Mouse (Mus musculus): ENCODE measurements around the gene Gab1. TPM values are rescaled to one million over a fixed set of nuclear protein-coding genes. Genes with fewer than 3 reads are reported as not detected.
"Not testable (repeated sequence)": the region's sequence is repeated elsewhere in the genome, so short reads cannot be mapped to it uniquely, and the experiment has no call there.

Gene Gab1
- polyA plus RNA-seq, 1 experiment from 2014 or later = 15.8 TPM

DNA sequence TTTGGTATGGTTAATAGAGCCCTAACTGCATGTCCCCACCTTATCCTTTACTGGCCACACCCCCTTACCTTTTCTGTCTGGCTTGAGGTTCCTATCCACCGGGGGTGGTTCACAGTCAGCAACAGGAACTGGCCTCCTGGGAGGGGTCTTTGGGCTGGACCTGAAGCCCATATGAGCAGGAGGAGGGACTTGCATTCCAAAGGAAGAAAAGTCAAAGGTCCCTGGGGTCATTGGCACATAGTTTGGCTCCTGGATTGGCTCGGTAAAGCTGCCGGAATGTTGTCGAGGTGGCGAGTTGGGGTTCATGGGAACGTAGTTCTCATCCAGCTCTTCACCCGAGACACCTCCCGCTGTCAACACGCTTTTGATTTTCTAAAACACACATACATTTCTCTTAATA lies 95.8 kb downstream of the Gab1 start:
- no peak overlapping the region for H3K27ac ChIP-seq
- no peaks in the 10 kb centered on the region for H3K4me1 ChIP-seq (replicated peaks)
- H3K36me3 ChIP-seq = peaks cover 52% of the 10 kb centered on the region
- H3K4me3 ChIP-seq = no peak overlapping the region
- H3K9me3 ChIP-seq = no peaks in the 10 kb centered on the region
- 91% methylated on average over 9 of the region's 9 CpGs for WGBS
- no peak for DNase-seq (ENCODE audit: low spot score)
- H3K27me3 ChIP-seq (ENCODE audit: insufficient read depth, poor library complexity, severe bottlenecking) = no peaks in the 10 kb centered on the region

DNA sequence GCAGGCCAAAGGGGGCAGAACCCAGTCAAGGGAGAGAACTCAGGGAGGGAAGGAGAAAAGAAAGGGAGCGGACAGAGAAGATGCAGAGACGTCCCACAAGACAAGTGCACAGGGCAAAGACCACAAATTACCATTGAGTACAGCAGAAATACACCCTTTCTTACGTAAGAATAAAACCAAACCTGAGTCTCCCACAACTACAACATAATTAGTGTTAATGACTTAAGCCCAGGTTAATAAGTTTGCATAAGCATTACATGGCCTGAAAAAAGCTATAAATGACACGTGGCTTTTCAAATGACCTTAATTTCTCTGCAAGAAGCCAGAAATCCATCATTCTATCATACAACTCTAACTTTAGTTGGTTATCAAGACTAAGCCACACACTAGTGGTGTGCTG lies 97.0 kb downstream of the Gab1 start:
- no peaks in the 10 kb centered on the region for H3K4me1 ChIP-seq (replicated peaks)
- H3K9me3 ChIP-seq = no peaks in the 10 kb centered on the region
- H3K27ac ChIP-seq = no peak overlapping the region
- no peak for DNase-seq (ENCODE audit: low spot score)
- peaks cover 46% of the 10 kb centered on the region for H3K36me3 ChIP-seq
- 90% methylated on average over 4 of the region's 4 CpGs for WGBS
- H3K27me3 ChIP-seq (ENCODE audit: insufficient read depth, poor library complexity, severe bottlenecking) = no peaks in the 10 kb centered on the region
- no peak overlapping the region for H3K4me3 ChIP-seq

DNA sequence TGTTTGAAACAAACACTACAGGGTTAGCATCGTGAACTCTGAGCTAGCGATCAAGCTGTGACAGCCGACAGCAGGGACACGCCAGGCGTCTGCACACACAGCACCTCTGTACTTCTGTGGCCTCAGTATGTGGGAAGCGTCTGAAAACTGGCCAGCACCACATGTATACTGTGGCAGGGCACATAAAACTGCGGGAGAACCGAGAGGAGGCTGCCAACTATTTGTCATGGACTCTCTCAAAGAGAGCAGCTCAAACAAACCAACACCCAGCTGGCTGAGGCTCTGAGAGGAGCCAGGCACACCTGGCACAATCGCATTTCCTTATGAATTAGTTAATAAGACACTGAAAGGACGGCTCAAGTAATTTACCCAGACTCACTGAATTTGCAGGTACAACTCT lies 99.0 kb downstream of the Gab1 start:
- Histone ChIP-seq H3K27ac (no peak overlapping the region), H3K9me3 (no peaks in the 10 kb centered on the region), H3K4me1 (replicated peaks) (no peaks in the 10 kb centered on the region), H3K36me3 (peaks cover 56% of the 10 kb centered on the region), H3K27me3 (ENCODE audit: insufficient read depth, poor library complexity, severe bottlenecking) (no peaks in the 10 kb centered on the region), H3K4me3 (no peak overlapping the region)
- no peak for DNase-seq (ENCODE audit: low spot score)
- 80% methylated on average over 10 of the region's 10 CpGs for WGBS

DNA sequence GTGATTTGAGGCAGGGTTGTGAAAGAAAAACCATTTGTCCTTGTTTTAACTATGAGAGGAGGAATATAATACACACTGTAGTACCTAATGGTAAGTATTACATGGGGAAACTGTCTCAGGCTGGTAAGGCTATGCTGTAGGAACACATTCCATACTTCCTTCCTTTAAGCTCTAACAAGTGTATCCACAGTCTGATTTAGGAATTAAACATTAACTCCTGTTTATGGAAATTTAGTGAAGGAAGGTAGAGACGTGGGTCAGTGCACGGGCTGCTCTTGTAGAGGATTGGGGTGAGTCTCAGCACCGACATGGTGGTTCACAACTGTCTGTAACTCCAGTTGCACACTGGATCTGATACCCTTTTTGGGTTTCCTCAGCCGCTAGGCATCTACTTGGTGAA lies 100.0 kb downstream of the Gab1 start:
- 94% methylated on average over 4 of the region's 4 CpGs for WGBS
- Histone ChIP-seq H3K9me3 (no peaks in the 10 kb centered on the region), H3K4me3 (no peak overlapping the region), H3K27me3 (ENCODE audit: insufficient read depth, poor library complexity, severe bottlenecking) (no peaks in the 10 kb centered on the region), H3K27ac (no peak overlapping the region), H3K36me3 (peaks cover 54% of the 10 kb centered on the region), H3K4me1 (replicated peaks) (no peaks in the 10 kb centered on the region)
- DNase-seq (ENCODE audit: low spot score) = no peak

DNA sequence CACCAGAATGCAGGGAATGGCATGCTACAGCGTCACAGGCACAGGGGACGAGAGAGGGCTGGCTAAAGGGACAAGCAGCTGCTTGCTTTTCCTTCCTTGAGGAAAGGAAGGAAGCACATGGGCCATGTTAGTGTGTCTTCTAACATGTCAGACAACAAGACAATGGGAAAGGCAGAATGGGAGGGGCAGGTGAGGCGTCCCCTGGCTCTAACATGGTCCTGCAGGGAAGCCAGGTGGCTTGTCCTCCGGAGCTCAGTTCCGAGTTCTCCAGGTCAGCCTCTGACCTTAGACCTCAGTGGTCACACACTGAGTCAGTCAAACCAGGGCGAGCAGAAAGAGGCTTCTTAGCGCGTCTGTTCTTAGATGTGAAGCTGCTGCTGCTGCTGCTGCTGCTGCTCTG lies 103.9 kb downstream of the Gab1 start:
- H3K9me3 ChIP-seq = no peaks in the 10 kb centered on the region
- no peak for DNase-seq (ENCODE audit: low spot score)
- H3K27me3 ChIP-seq (ENCODE audit: insufficient read depth, poor library complexity, severe bottlenecking) = no peaks in the 10 kb centered on the region
- H3K36me3 ChIP-seq = peaks cover 49% of the 10 kb centered on the region
- no peaks in the 10 kb centered on the region for H3K4me1 ChIP-seq (replicated peaks)
- 64% methylated on average over 8 of the region's 8 CpGs for WGBS
- no peak overlapping the region for H3K4me3 ChIP-seq
- no peak overlapping the region for H3K27ac ChIP-seq

DNA sequence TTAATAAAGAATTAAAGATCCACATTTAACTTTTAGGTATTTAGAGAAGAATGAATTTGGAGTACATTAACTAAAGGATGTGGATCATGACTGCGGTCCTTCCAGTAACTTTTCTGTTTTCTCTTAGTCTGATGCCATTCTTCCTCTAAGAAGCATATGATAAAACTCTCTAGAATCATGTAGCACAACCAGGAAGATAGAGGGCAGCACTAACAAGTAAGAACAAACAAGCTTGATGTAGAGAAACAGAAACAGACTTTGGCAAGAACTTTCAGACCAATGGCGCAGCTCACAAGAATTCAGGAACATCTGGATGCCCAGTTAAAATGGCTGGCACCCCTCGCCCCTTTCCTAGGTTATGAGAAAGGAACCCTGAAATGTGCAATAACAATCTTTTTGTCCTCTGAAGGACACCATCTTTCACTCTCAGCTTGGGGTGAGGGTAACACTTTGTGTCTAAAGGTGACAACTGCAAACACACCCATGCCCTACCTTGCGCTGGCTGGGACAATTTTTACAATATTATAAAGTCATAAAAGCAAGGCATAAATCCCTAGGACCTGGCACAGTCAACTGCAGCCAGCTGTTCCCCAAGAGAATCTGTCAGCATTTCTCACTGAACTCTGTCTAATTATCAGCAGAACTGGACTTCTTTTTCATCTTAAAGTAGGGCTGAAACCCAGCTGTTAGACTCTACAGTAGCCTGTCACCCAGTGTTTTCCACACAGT lies 107.4 kb downstream of the Gab1 start:
- 93% methylated on average over 4 of the region's 4 CpGs for WGBS
- H3K27ac ChIP-seq = no peak overlapping the region
- no peaks in the 10 kb centered on the region for H3K27me3 ChIP-seq (ENCODE audit: insufficient read depth, poor library complexity, severe bottlenecking)
- no peak overlapping the region for H3K4me3 ChIP-seq
- no peaks in the 10 kb centered on the region for H3K9me3 ChIP-seq
- no peaks in the 10 kb centered on the region for H3K4me1 ChIP-seq (replicated peaks)
- peaks cover 67% of the 10 kb centered on the region for H3K36me3 ChIP-seq
- DNase-seq (ENCODE audit: low spot score) = no peak

DNA sequence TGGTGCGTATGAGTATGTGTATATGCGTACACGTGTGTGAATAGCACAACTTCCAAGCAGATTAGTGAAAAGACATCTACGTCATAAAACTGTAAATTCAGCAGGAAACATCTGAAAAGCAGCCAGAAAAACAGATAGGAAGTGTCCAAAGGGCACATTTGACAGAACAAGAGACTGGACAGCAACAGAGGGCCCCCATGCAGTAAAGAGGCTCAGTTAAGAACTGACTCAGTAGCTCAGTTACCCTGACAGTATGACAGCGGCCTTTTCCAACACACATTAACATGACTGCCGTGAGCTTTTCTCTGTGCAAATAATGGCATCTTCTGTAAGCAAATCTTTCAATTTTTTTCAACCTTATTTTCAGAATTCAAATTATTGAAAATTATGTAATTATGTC lies 111.9 kb downstream of the Gab1 start:
- Histone ChIP-seq H3K36me3 (peaks cover 71% of the 10 kb centered on the region), H3K4me1 (replicated peaks) (no peaks in the 10 kb centered on the region), H3K27ac (no peak overlapping the region), H3K4me3 (no peak overlapping the region), H3K9me3 (no peaks in the 10 kb centered on the region), H3K27me3 (ENCODE audit: insufficient read depth, poor library complexity, severe bottlenecking) (no peaks in the 10 kb centered on the region)
- 94% methylated on average over 6 of the region's 6 CpGs for WGBS
- no peak for DNase-seq (ENCODE audit: low spot score)

DNA sequence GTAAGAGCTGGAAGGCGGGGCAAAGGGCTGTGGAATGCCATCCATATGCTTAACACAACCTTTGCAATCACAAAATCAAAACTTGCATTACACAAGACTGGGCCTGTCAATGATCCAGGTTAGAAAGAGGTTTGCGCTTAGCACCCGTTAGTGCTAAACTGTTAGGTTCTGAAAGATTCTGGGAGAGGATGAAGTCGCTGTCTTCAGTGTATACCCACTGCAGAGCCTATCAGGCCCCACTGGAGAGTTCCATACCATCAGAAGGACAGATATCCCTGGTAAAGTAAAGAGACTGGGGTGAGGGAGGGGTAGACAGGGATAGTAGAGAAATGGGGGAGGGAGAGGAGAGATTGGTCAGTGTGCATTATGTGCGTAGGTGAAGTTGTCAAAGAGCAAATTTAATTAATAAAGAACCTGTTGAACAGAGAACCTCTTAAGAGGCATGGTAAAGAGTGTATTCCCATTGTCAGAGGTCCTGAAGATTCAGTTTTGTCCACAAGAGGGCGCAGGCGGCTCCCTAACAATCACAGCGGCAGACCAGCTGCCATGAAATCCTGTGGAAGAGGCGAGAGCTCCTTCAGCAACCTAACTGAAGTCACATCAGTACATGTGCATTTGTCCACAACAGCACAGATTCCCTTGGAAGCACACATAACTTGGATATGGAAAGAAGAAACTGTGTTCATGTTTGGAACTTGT lies 127.2 kb downstream of the Gab1 start:
- WGBS = 33% methylated on average over 9 of the region's 9 CpGs
- peak; percentile 83 for DNase-seq (ENCODE audit: low spot score)

DNA sequence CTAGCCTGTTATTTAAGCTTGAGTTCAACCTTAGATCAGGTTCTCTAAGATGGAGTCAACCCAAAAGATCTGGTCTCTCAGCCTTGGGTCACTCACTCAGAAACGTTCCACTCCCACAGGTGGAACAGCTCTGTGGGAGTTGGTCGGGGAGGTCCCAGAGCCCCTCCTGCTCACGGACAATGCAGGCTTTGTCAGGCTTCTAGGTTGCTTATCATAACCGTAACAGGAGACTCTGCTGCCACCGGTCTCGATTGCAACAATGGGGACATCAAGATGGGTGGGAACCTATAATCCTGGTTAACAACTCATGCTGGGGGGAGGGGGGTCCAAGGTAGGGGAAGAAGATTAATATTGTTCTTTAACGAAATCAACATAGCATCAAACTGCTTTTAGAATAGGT lies 127.9 kb downstream of the Gab1 start:
- no peaks in the 10 kb centered on the region for H3K36me3 ChIP-seq
- no peak overlapping the region for H3K4me3 ChIP-seq
- 65% methylated on average over 7 of the region's 7 CpGs for WGBS
- no peaks in the 10 kb centered on the region for H3K9me3 ChIP-seq
- H3K27ac ChIP-seq = no peak overlapping the region
- no peak for DNase-seq (ENCODE audit: low spot score)
- no peaks in the 10 kb centered on the region for H3K4me1 ChIP-seq (replicated peaks)
- no peaks in the 10 kb centered on the region for H3K27me3 ChIP-seq (ENCODE audit: insufficient read depth, poor library complexity, severe bottlenecking)

More for the DNA sequence above, 127.2 kb downstream of the Gab1 start:
- H3K4me1 ChIP-seq (replicated peaks) = no peaks in the 10 kb centered on the region
- H3K36me3 ChIP-seq = no peaks in the 10 kb centered on the region
- no peak overlapping the region for H3K4me3 ChIP-seq
- no peaks in the 10 kb centered on the region for H3K27me3 ChIP-seq (ENCODE audit: insufficient read depth, poor library complexity, severe bottlenecking)
- no peak overlapping the region for H3K27ac ChIP-seq
- no peaks in the 10 kb centered on the region for H3K9me3 ChIP-seq

DNA sequence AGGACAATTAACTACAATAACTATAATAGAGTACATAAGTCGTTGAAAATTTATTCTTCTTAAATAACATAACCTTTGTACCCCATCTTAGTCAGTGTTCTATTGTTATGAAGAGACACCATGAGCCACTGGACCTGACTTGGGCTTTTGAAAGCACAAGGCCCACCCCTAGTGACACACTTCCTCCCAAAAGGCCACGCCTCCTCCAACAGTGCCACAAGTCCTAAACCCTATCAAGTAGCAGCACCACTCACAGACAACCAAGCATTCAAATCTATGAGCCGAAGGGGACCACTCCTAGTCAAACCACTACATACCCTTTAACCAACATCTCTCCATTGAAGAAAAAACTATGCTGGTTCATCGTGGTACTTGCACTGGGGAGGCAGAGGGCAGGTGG lies 131.2 kb downstream of the Gab1 start:
- no peak for DNase-seq (ENCODE audit: low spot score)
- no peak overlapping the region for H3K4me3 ChIP-seq
- WGBS = 86% methylated on average over 4 of the region's 4 CpGs
- H3K27me3 ChIP-seq (ENCODE audit: insufficient read depth, poor library complexity, severe bottlenecking) = no peaks in the 10 kb centered on the region
- H3K27ac ChIP-seq = no peak overlapping the region
- H3K9me3 ChIP-seq = no peaks in the 10 kb centered on the region
- H3K4me1 ChIP-seq (replicated peaks) = no peaks in the 10 kb centered on the region
- no peaks in the 10 kb centered on the region for H3K36me3 ChIP-seq

DNA sequence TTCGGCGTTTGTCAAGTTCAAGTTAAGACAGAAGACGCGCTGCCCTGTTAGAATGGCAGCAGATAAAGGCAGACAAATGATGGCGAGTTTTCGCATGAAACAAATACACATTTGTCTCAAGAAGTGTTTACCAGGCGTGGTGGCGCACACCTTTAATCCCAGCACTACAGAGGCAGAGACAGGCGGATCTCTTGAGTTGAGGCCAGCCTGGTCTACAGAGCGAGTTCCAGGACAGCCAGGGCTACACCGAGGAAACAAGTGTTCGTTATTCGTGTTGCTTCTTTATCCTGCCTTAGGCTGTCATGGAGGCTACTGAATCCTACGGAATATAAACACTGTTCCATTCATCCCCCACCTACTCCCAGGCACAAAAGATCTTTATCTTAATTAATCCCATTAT lies 140.4 kb downstream of the Gab1 start:
- Histone ChIP-seq H3K36me3 (peaks cover 15% of the 10 kb centered on the region), H3K9me3 (no peaks in the 10 kb centered on the region), H3K27ac (peak overlapping the region; percentile 86), H3K27me3 (ENCODE audit: insufficient read depth, poor library complexity, severe bottlenecking) (no peaks in the 10 kb centered on the region), H3K4me1 (replicated peaks) (peaks cover 12% of the 10 kb centered on the region), H3K4me3 (peak overlapping the region; percentile 91)
- WGBS = 17% methylated on average over 14 of the region's 14 CpGs
- no peak for DNase-seq (ENCODE audit: low spot score)

DNA sequence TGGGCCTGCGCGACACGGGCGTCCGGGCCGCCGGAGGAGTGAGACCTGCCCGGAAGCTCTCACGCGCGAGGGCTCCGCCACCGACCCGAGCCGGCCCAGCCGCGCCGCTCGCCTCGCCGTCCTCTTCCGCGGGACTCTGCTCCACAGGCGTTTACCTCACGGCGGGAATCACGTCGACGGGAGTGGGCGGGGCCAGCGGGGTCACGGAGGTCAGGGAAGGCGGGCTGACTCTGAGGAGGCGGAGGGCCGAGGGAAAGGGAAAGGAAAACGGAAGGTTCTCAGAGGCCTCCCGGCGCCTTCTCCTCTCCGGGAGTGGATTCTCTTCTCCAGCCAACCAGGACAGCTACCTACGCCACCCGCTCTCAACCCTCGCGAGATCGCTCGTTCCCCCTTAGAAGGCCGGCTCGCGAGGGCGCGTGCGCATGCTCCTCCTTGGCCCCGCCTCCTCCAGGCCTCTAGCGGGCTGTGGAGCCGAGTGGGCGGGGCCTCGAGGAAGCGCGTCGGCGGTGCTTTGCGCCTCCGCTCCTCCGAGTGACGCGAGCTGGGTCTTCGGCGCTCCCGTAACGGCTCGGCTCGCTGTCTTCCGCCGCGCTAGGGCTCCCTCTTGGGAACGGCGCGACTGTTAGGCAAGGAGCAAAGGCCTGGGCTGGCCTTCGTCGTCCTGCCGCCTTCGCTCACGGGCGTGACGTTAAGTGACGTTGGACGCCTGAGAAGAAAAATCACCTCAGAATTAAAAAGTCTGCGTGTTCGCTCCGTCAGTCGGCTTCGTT lies 141.0 kb downstream of the Gab1 start, which contains the start of gene Smarca5:
Gene Smarca5 (minus strand): TSS at position 343 of the 770 bp plus-strand sequence.
- not testable (repeated sequence) for H3K9me3 ChIP-seq; H3K27me3 ChIP-seq (ENCODE audit: insufficient read depth, poor library complexity, severe bottlenecking)
- peak within 1 kb of the TSS; percentile 91 for H3K4me3 ChIP-seq
- peaks cover 21% of the 10 kb centered on the region for H3K36me3 ChIP-seq
- H3K4me1 ChIP-seq (replicated peaks) = peaks cover 12% of the 10 kb centered on the region
- WGBS = 1% methylated on average over 91 of the region's 91 CpGs
- H3K27ac ChIP-seq = peak within 1 kb of the TSS; percentile 98
- DNase-seq (ENCODE audit: low spot score) = peak; percentile 90

Data from hindbrain, embryonic 10.5 days (tissue).